Mouse (Mus musculus) heart, embryonic 11.5 days (tissue): ENCODE data around the gene Szrd1. TPM values are rescaled to one million over a fixed set of nuclear protein-coding genes. Genes with fewer than 3 reads are reported as not detected.

Source experiments
- ATAC-seq: fragments of 200-750 bp; cut with Nextera tagmentation; replicated peaks from 2 replicates; pipeline ENCODE4 v1.8.0; 2017; ENCODE audit warnings: moderate library complexity; ENCODE audit not compliant: insufficient number of reproducible peaks, low FRiP score, low TSS enrichment
- H3K27ac ChIP-seq: fragments of 300-500 bp; sonication (generic); 2 replicates; pipeline ENCODE4 v1.5.1; 2014; ENCODE audit warnings: mild to moderate bottlenecking, low read depth, low read length
- H3K27me3 ChIP-seq: fragments of 300-500 bp; sonication (generic); 2 replicates; pipeline ENCODE4 v1.6.1; 2014; ENCODE audit warnings: mild to moderate bottlenecking, low read length, mixed read lengths; ENCODE audit not compliant: control insufficient read depth, insufficient read depth
- H3K36me3 ChIP-seq: fragments of 300-500 bp; sonication (generic); 2 replicates; pipeline ENCODE4 v1.6.1; 2014; ENCODE audit warnings: mild to moderate bottlenecking, low read length, moderate library complexity, mixed read lengths; ENCODE audit not compliant: control insufficient read depth, insufficient read depth
- H3K4me1 ChIP-seq: fragments of 300-500 bp; sonication (generic); 2 replicates; pipeline ENCODE4 v1.6.1; 2014; ENCODE audit warnings: low read length; ENCODE audit not compliant: control insufficient read depth, insufficient read depth
- H3K4me2 ChIP-seq: fragments of 300-500 bp; sonication (generic); 2 replicates; pipeline ENCODE4 v1.6.1; 2014; ENCODE audit warnings: mild to moderate bottlenecking, moderate library complexity
- H3K4me3 ChIP-seq: fragments of 300-500 bp; sonication (generic); 2 replicates; pipeline ENCODE4 v1.5.1; 2014; ENCODE audit warnings: low read depth, low read length
- H3K9ac ChIP-seq: fragments of 300-500 bp; sonication (generic); 2 replicates; pipeline ENCODE4 v1.6.1; 2014; ENCODE audit warnings: mild to moderate bottlenecking, low read depth, low read length, moderate library complexity
- H3K9me3 ChIP-seq: fragments of 300-500 bp; sonication (generic); replicated peaks from 2 replicates; pipeline ENCODE4 v1.6.1; 2016; ENCODE audit warnings: low read length; ENCODE audit not compliant: control insufficient read depth
- WGBS: fragments of 180-500 bp; shearing (Covaris S2); extraction: QIAGEN DNeasy Blood & Tissue Kit; methylation state at CpG from one replicate; pipeline ENCODE4 v1.1.7; 2014; ENCODE audit not compliant: insufficient replicate concordance; 5-methylcytosine and 5-hydroxymethylcytosine counted together
- polyA plus RNA-seq: library from polyadenylated mRNA; unstranded; fragments of >200 nt; fragmentation: Nextera tagmentation; extraction: Ambion mirVana; gene quantifications from 2 replicates; pipeline ENCODE4 v1.2.1, GENCODE M21; 2014

Gene Szrd1
- polyA plus RNA-seq, 1 experiment from 2014 or later = 25.7 TPM

DNA sequence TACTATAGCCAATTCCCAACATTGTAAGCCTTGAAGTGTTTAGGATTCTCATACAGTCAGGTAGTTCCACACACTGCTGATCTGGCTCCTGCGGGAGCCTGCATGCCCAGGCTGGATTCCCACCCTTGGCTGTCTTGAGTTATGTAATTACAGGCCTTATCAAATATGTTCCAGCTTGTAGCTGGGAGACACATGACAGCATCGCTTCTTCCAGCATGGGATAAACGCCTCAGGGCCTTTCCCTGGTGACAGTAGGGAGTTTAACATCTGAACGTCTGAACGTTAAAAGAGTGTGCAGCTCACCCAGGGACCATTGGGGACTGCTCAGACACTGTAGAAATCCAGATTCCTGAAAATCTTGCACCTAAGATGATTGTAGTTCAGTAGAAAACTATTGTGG lies 36.2 kb upstream of the Szrd1 start:
- Histone ChIP-seq H3K9me3 (no peaks in the 10 kb centered on the region), H3K9ac (no peak overlapping the region), H3K27ac (no peak overlapping the region), H3K36me3 (peaks cover 6% of the 10 kb centered on the region), H3K27me3 (no peaks in the 10 kb centered on the region), H3K4me2 (no peak overlapping the region), H3K4me3 (no peak overlapping the region), H3K4me1 (peaks cover 16% of the 10 kb centered on the region; the same call in 1 of the 2 replicates)
- ATAC-seq = no peak
- WGBS = 72% methylated on average over 5 of the region's 5 CpGs

- Histone ChIP-seq H3K36me3 (peaks cover 2% of the 10 kb centered on the region), H3K9me3 (no peaks in the 10 kb centered on the region), H3K4me3 (no peak overlapping the region), H3K4me2 (no peak overlapping the region), H3K27me3 (no peaks in the 10 kb centered on the region), H3K27ac (no peak overlapping the region), H3K4me1 (peaks cover 15% of the 10 kb centered on the region; the same call in 1 of the 2 replicates), H3K9ac (no peak overlapping the region)
- ATAC-seq = no peak
- WGBS = 89% methylated on average over 8 of the region's 8 CpGs
Observed at GRCm38 (mm10) chr4:141172121-141172520, 32.5 kb upstream of the Szrd1 start.

- Histone ChIP-seq H3K4me3 (no peak overlapping the region), H3K36me3 (peaks cover 2% of the 10 kb centered on the region; the same call in 1 of the 2 replicates), H3K9me3 (no peaks in the 10 kb centered on the region), H3K4me2 (no peak overlapping the region), H3K27me3 (no peaks in the 10 kb centered on the region), H3K27ac (no peak overlapping the region), H3K9ac (no peak overlapping the region), H3K4me1 (no peaks in the 10 kb centered on the region)
- ATAC-seq = no peak
- WGBS = 84% methylated on average over 3 of the region's 3 CpGs
Observed at GRCm38 (mm10) chr4:141167156-141167555, 27.6 kb upstream of the Szrd1 start.

DNA sequence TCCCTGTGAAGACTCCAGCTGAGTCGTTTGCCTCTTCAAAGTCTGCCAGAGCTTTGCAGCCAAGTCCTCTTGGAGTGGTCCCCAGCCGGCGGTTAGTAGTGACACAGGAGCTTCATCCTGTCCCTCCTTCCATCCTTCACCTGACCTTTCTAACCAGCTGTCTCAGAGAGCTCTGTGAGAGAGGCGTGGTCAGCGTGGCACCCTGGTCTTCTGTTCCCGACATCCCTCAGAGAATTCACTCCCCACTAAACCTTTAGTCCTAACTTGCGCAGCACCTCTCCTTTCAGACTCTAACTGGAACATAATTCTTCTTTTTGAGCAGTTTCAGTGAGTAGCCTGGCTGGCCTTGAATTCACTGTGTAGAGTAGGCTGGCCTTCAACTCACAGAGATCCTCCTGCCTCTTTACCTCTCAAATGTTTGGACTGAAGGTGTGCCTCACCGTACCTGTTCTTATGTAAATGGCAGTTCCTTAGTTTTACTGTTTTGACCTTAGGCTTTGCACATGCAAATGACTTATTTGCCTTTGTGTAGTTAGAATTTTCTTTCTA lies 26.2 kb upstream of the Szrd1 start:
- no peaks in the 10 kb centered on the region for H3K4me1 ChIP-seq
- no peak for ATAC-seq
- H3K9ac ChIP-seq = no peak overlapping the region
- H3K27me3 ChIP-seq = no peaks in the 10 kb centered on the region
- H3K36me3 ChIP-seq = no peaks in the 10 kb centered on the region
- no peak overlapping the region for H3K4me3 ChIP-seq
- 64% methylated on average over 8 of the region's 8 CpGs for WGBS
- no peak overlapping the region for H3K4me2 ChIP-seq
- no peak overlapping the region for H3K27ac ChIP-seq
- no peaks in the 10 kb centered on the region for H3K9me3 ChIP-seq

DNA sequence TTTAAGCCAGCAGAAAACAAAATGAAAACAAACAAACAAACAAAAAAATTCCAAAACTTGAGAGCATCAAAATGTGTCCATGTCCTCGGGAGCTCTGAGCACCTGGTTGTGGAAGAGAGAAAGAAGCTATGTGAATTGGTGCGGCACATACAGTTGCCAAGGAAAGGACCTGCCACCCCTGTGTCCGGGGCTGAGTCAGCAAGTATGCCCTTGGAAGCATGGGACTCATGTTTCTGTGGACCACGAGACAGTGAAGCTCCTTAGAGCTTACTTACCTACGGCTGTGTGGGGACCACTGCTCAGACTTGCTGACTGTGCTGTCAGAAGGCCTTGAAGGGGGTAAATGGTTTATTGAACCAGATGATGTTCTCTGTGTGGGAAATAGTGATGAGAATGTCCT lies 24.2 kb upstream of the Szrd1 start:
- no peak for ATAC-seq
- H3K9ac ChIP-seq = no peak overlapping the region
- H3K4me2 ChIP-seq = no peak overlapping the region
- H3K27me3 ChIP-seq = no peaks in the 10 kb centered on the region
- no peak overlapping the region for H3K27ac ChIP-seq
- no peak overlapping the region for H3K4me3 ChIP-seq
- H3K4me1 ChIP-seq = peaks cover 11% of the 10 kb centered on the region
- WGBS = 92% methylated on average over 5 of the region's 5 CpGs
- H3K9me3 ChIP-seq = no peaks in the 10 kb centered on the region
- no peaks in the 10 kb centered on the region for H3K36me3 ChIP-seq

- no peak overlapping the region for H3K27ac ChIP-seq
- no peak overlapping the region for H3K4me3 ChIP-seq
- WGBS = 83% methylated on average over 6 of the region's 6 CpGs
- no peak overlapping the region for H3K9ac ChIP-seq
- H3K4me2 ChIP-seq = no peak overlapping the region
- no peak for ATAC-seq
- H3K36me3 ChIP-seq = no peaks in the 10 kb centered on the region
- no peaks in the 10 kb centered on the region for H3K27me3 ChIP-seq
- H3K9me3 ChIP-seq = no peaks in the 10 kb centered on the region
- H3K4me1 ChIP-seq = peaks cover 11% of the 10 kb centered on the region
Observed at GRCm38 (mm10) chr4:141161699-141162208, 22.2 kb upstream of the Szrd1 start.

DNA sequence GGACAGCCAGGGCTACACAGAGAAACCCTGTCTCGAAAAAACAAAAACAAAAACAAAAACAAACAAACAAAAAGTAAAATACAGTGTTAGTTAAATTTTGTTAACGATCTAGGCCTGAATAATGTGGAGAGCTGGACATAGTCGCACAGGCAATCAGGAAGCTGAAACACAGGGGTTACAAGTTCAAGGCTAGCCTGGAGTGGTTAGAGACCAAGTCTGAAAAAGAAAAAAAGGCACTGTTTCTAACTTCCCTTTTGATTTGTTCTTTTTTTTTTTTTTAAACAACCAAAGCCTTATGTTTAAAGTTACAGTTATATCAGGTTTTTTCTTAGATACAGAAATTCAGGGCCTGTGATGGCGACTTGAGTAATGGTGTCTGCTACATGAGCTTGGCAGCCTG lies 20.6 kb upstream of the Szrd1 start:
- Histone ChIP-seq H3K9ac (no peak overlapping the region), H3K36me3 (no peaks in the 10 kb centered on the region), H3K4me2 (no peak overlapping the region), H3K27me3 (no peaks in the 10 kb centered on the region), H3K9me3 (no peaks in the 10 kb centered on the region), H3K4me1 (peaks cover 11% of the 10 kb centered on the region), H3K4me3 (no peak overlapping the region), H3K27ac (no peak overlapping the region)
- ATAC-seq = no peak
- WGBS = 91% methylated on average over 4 of the region's 4 CpGs

GRCm38 (mm10) chr4:141159666-141160065 lies 20.1 kb upstream of the Szrd1 start:
- no peak for ATAC-seq
- H3K27ac ChIP-seq = 0 out of 2 replicates have a peak overlapping the region, but pooled peaks have one; percentile 31
- no peaks in the 10 kb centered on the region for H3K27me3 ChIP-seq
- peaks cover 11% of the 10 kb centered on the region for H3K4me1 ChIP-seq
- H3K4me2 ChIP-seq = no peak overlapping the region
- H3K9ac ChIP-seq = no peak overlapping the region
- 66% methylated on average over 5 of the region's 5 CpGs for WGBS
- no peaks in the 10 kb centered on the region for H3K9me3 ChIP-seq
- no peak overlapping the region for H3K4me3 ChIP-seq
- no peaks in the 10 kb centered on the region for H3K36me3 ChIP-seq

GRCm38 (mm10) chr4:141159093-141159492 lies 19.5 kb upstream of the Szrd1 start:
- 38% methylated on average over 11 of the region's 11 CpGs for WGBS
- no peaks in the 10 kb centered on the region for H3K36me3 ChIP-seq
- no peak overlapping the region for H3K4me3 ChIP-seq
- peaks cover 11% of the 10 kb centered on the region for H3K4me1 ChIP-seq
- no peak overlapping the region for H3K9ac ChIP-seq
- no peaks in the 10 kb centered on the region for H3K9me3 ChIP-seq
- ATAC-seq = no peak
- no peak overlapping the region for H3K27ac ChIP-seq
- no peak overlapping the region for H3K4me2 ChIP-seq
- no peaks in the 10 kb centered on the region for H3K27me3 ChIP-seq
